Mouse (Mus musculus) thymus, adult 2 months (tissue): ENCODE results near the gene Isy1.

Experiments used
- CTCF ChIP-seq: fragments of 200-500 bp; IDR thresholded peaks from 2 replicates; pipeline ENCODE4 v1.5.1; 2012; ENCODE audit warnings: mild to moderate bottlenecking, control low read depth, low read length, moderate library complexity, borderline replicate concordance; ENCODE audit not compliant: control insufficient read depth, poor library complexity, insufficient read depth; ENCODE audit errors: extremely low read depth
- POLR2A ChIP-seq: fragments of 200-500 bp; IDR thresholded peaks from 2 replicates; pipeline ENCODE4 v1.6.1; 2012; ENCODE audit warnings: mild to moderate bottlenecking, low read length, control low read depth, moderate library complexity; ENCODE audit not compliant: control insufficient read depth, poor library complexity, insufficient read depth; ENCODE audit errors: extremely low read depth

GRCm38 (mm10) chr6:87809144-87809543 lies 29.5 kb downstream of the Isy1 start:
- TF ChIP-seq POLR2A, result no peak
- TF ChIP-seq CTCF, result no peak
